In genomic region chr3:41258291-41258690, GRCm38 (mm10) we compare ENCODE assay signal across 13 mouse cellular contexts.
DNase-seq lines count a peak whose midpoint lies in the region; ATAC-seq lines count a peak whose summit lies in the region.
"Had no signal": no experiment of that assay in that cellular context is flagged by ENCODE, and none has a peak within 500 bp of the region (broad histone marks: within the 10 kb centered on the region; RNA-seq: fewer than 3 reads in every experiment).

No protein-coding gene starts in this region.

- no peaks in the 10 kb centered on the region for H3K4me1 ChIP-seq in hindbrain, embryonic 11.5 days (replicated peaks; ENCODE audit: control insufficient read depth, insufficient read depth, low read length)
- no peaks in the 10 kb centered on the region for H3K4me1 ChIP-seq in hindbrain, embryonic 12.5 days
- H3K4me1 ChIP-seq in embryonic facial prominence, embryonic 12.5 days: peaks cover 9% of the 10 kb centered on the region; the same call in 1 of the 2 replicates
- H3K4me1 ChIP-seq in limb, embryonic 10.5 days: peaks cover 28% of the 10 kb centered on the region
- H3K4me1 ChIP-seq in hindbrain, embryonic 16.5 days (ENCODE audit: control insufficient read depth, insufficient read depth, low read depth, low read length): no peaks in the 10 kb centered on the region

- H3K4me2 ChIP-seq in hindbrain, embryonic 11.5 days (replicated peaks; ENCODE audit: low read depth, low read length): no peak overlapping the region
- no peak overlapping the region for H3K4me2 ChIP-seq in hindbrain, embryonic 12.5 days (replicated peaks)
- no peak overlapping the region for H3K4me2 ChIP-seq in embryonic facial prominence, embryonic 12.5 days (replicated peaks)
- no peak overlapping the region for H3K4me2 ChIP-seq in hindbrain, embryonic 16.5 days (ENCODE audit: low read length)

- H3K36me3 ChIP-seq in hindbrain, embryonic 11.5 days (ENCODE audit: control insufficient read depth, insufficient read depth, low read length): no peaks in the 10 kb centered on the region
- H3K36me3 ChIP-seq in hindbrain, embryonic 12.5 days: no peaks in the 10 kb centered on the region
- H3K36me3 ChIP-seq in embryonic facial prominence, embryonic 12.5 days: no peaks in the 10 kb centered on the region
- no peaks in the 10 kb centered on the region for H3K36me3 ChIP-seq in limb, embryonic 10.5 days
- no peaks in the 10 kb centered on the region for H3K36me3 ChIP-seq in hindbrain, embryonic 16.5 days (ENCODE audit: control insufficient read depth, insufficient read depth, low read length)

- ATAC-seq in hindbrain, embryonic 11.5 days (ENCODE audit: low FRiP score): no peak
- no peak for ATAC-seq in hindbrain, embryonic 12.5 days (ENCODE audit: low FRiP score)
- ATAC-seq in embryonic facial prominence, embryonic 12.5 days (ENCODE audit: insufficient number of reproducible peaks, insufficient read depth, low FRiP score, low TSS enrichment): peak; percentile 77
- ATAC-seq in hindbrain, embryonic 16.5 days: no peak
- ATAC-seq: activated CD4-positive, CD25-positive, alpha-beta regulatory T cell, adult 4 months; intestine, postnatal 0 days had no signal

- no peak overlapping the region for H3K27ac ChIP-seq in hindbrain, embryonic 11.5 days (ENCODE audit: low read depth, low read length)
- H3K27ac ChIP-seq in hindbrain, embryonic 12.5 days: no peak overlapping the region
- peak overlapping the region; percentile 82 for H3K27ac ChIP-seq in embryonic facial prominence, embryonic 12.5 days
- H3K27ac ChIP-seq in limb, embryonic 10.5 days: peak overlapping the region; percentile 90
- H3K27ac ChIP-seq in hindbrain, embryonic 16.5 days (ENCODE audit: low read depth, low read length): no peak overlapping the region

- no peaks in the 10 kb centered on the region for H3K9me3 ChIP-seq in hindbrain, embryonic 11.5 days (ENCODE audit: control insufficient read depth, low read length)
- no peaks in the 10 kb centered on the region for H3K9me3 ChIP-seq in hindbrain, embryonic 12.5 days (replicated peaks)
- H3K9me3 ChIP-seq in embryonic facial prominence, embryonic 12.5 days: no peaks in the 10 kb centered on the region
- no peaks in the 10 kb centered on the region for H3K9me3 ChIP-seq in limb, embryonic 10.5 days (replicated peaks)
- no peaks in the 10 kb centered on the region for H3K9me3 ChIP-seq in hindbrain, embryonic 16.5 days (ENCODE audit: control insufficient read depth, low read length)

- H3K9ac ChIP-seq in hindbrain, embryonic 11.5 days (ENCODE audit: low read depth, low read length): no peak overlapping the region
- no peak overlapping the region for H3K9ac ChIP-seq in hindbrain, embryonic 12.5 days
- H3K9ac ChIP-seq in embryonic facial prominence, embryonic 12.5 days: no peak overlapping the region
- no peak overlapping the region for H3K9ac ChIP-seq in hindbrain, embryonic 16.5 days (ENCODE audit: low read depth, low read length)

- no peak overlapping the region for H3K4me3 ChIP-seq in hindbrain, embryonic 11.5 days (ENCODE audit: low read depth, low read length)
- no peak overlapping the region for H3K4me3 ChIP-seq in hindbrain, embryonic 12.5 days
- H3K4me3 ChIP-seq in embryonic facial prominence, embryonic 12.5 days: no peak overlapping the region
- H3K4me3 ChIP-seq in limb, embryonic 10.5 days: no peak overlapping the region
- H3K4me3 ChIP-seq in hindbrain, embryonic 16.5 days (ENCODE audit: low read length): no peak overlapping the region

- no peaks in the 10 kb centered on the region for H3K27me3 ChIP-seq in hindbrain, embryonic 11.5 days (ENCODE audit: control insufficient read depth, insufficient read depth, low read length)
- H3K27me3 ChIP-seq in hindbrain, embryonic 12.5 days: no peaks in the 10 kb centered on the region
- H3K27me3 ChIP-seq in embryonic facial prominence, embryonic 12.5 days: no peaks in the 10 kb centered on the region
- no peaks in the 10 kb centered on the region for H3K27me3 ChIP-seq in limb, embryonic 10.5 days (ENCODE audit: low read depth, poor library complexity, severe bottlenecking)
- H3K27me3 ChIP-seq in hindbrain, embryonic 16.5 days (replicated peaks; ENCODE audit: control insufficient read depth, insufficient read depth, low read length): no peaks in the 10 kb centered on the region

- 55% methylated on average over 6 of the region's 6 CpGs for WGBS in hindbrain, embryonic 11.5 days
- 56% methylated on average over 6 of the region's 6 CpGs for WGBS in hindbrain, embryonic 12.5 days
- WGBS in embryonic facial prominence, embryonic 12.5 days: 17% methylated on average over 6 of the region's 6 CpGs
- 21% methylated on average over 6 of the region's 6 CpGs for WGBS in limb, embryonic 10.5 days
- 71% methylated on average over 6 of the region's 6 CpGs for WGBS in hindbrain, embryonic 16.5 days

- peak; percentile 48 for DNase-seq in hindbrain, embryonic 11.5 days (ENCODE audit: low spot score)
- DNase-seq in limb, embryonic 10.5 days (ENCODE audit: low spot score): peak; percentile 86
- DNase-seq in mesoderm, embryonic 11.5 days (ENCODE audit: low read depth, low spot score): peak; percentile 69
- no peak for DNase-seq in right cerebral cortex, postnatal 14 days
- no peak for DNase-seq in heart, adult 8-10 months (ENCODE audit: low spot score)
- DNase-seq: cerebellum, adult 18-20 months; left cerebral cortex, postnatal 4 days; retina, postnatal 1 day had no signal

Comparison
In these comparisons a context has a peak if more than half of its experiments do, and no peak if none do; other contexts are left out.
1. DNase-seq: peak in hindbrain, embryonic 11.5 days (single experiment), limb, embryonic 10.5 days (single experiment) and mesoderm, embryonic 11.5 days (single experiment); none in right cerebral cortex, postnatal 14 days (single experiment) and heart, adult 8-10 months (single experiment).
2. H3K27ac ChIP-seq: peak in embryonic facial prominence, embryonic 12.5 days (single experiment) and limb, embryonic 10.5 days (single experiment); none in hindbrain, embryonic 11.5 days (single experiment), hindbrain, embryonic 12.5 days (single experiment) and hindbrain, embryonic 16.5 days (single experiment).